Mouse (Mus musculus) liver, embryonic 15.5 days (tissue): ENCODE data around the gene Zscan10. TPM values are rescaled to one million over a fixed set of nuclear protein-coding genes. Genes with fewer than 3 reads are reported as not detected.
A peak's percentile ranks its signal among the peaks of the same experiment; 100 is the strongest.
"Not testable (repeated sequence)": the region's sequence is repeated elsewhere in the genome, so short reads cannot be mapped to it uniquely, and the experiment has no call there.

ENCODE experiments used
- ATAC-seq: fragments of 200-750 bp; cut with Nextera tagmentation; 2 replicates; pipeline ENCODE4 v1.8.0; 2017; ENCODE audit warnings: moderate number of reproducible peaks, mild to moderate bottlenecking, moderate library complexity; ENCODE audit not compliant: insufficient read depth
- H3K27ac ChIP-seq: fragments of 300-500 bp; sonication (generic); replicated peaks from 2 replicates; pipeline ENCODE4 v1.5.1; 2015; ENCODE audit warnings: mild to moderate bottlenecking, inconsistent platforms
- H3K27me3 ChIP-seq: fragments of 300-500 bp; sonication (generic); 2 replicates; pipeline ENCODE4 v1.6.1; 2015; ENCODE audit warnings: mild to moderate bottlenecking, inconsistent platforms
- H3K36me3 ChIP-seq: fragments of 300-500 bp; sonication (generic); replicated peaks from 2 replicates; pipeline ENCODE4 v1.6.1; 2015; ENCODE audit warnings: moderate library complexity, mild to moderate bottlenecking, inconsistent platforms
- H3K4me1 ChIP-seq: fragments of 300-500 bp; sonication (generic); replicated peaks from 2 replicates; pipeline ENCODE4 v1.6.1; 2015; ENCODE audit warnings: inconsistent platforms
- H3K4me2 ChIP-seq: fragments of 300-500 bp; sonication (generic); 2 replicates; pipeline ENCODE4 v1.6.1; 2015; ENCODE audit warnings: moderate library complexity, mild to moderate bottlenecking, inconsistent platforms
- H3K4me3 ChIP-seq: fragments of 300-500 bp; sonication (generic); replicated peaks from 2 replicates; pipeline ENCODE4 v1.5.1; 2015; ENCODE audit warnings: mild to moderate bottlenecking, inconsistent platforms
- H3K9ac ChIP-seq: fragments of 300-500 bp; sonication (generic); 2 replicates; pipeline ENCODE4 v1.6.1; 2015; ENCODE audit warnings: moderate library complexity, mild to moderate bottlenecking, inconsistent platforms
- H3K9me3 ChIP-seq: fragments of 300-500 bp; sonication (generic); replicated peaks from 2 replicates; pipeline ENCODE4 v1.6.1; 2016; ENCODE audit warnings: inconsistent platforms
- WGBS: fragments of 180-500 bp; shearing (Covaris S2); methylation state at CpG from one replicate; pipeline ENCODE4 v1.1.7; 2015; ENCODE audit warnings: mixed read lengths; ENCODE audit not compliant: insufficient replicate concordance; 5-methylcytosine and 5-hydroxymethylcytosine counted together
- polyA plus RNA-seq: library from polyadenylated mRNA; unstranded; fragments of >200 nt; fragmentation: Nextera tagmentation; extraction: Ambion mirVana; gene quantifications from 2 replicates; pipeline ENCODE4 v1.2.1, GENCODE M21; 2015

The Zscan10 gene
- polyA plus RNA-seq, 1 experiment from 2014 or later, result not detected

- no peaks in the 10 kb centered on the region for H3K36me3 ChIP-seq
- peak overlapping the region; percentile 33; the same call in 1 of the 2 replicates for H3K27ac ChIP-seq
- peak overlapping the region; percentile 64 for H3K4me3 ChIP-seq
- H3K27me3 ChIP-seq, result no peaks in the 10 kb centered on the region
- ATAC-seq, result peak; percentile 100
- H3K9ac ChIP-seq, result peak overlapping the region; percentile 54
- H3K4me1 ChIP-seq, result peaks cover 13% of the 10 kb centered on the region
- 7% methylated on average over 34 of the region's 34 CpGs for WGBS
- peak overlapping the region; percentile 86 for H3K4me2 ChIP-seq
- no peaks in the 10 kb centered on the region for H3K9me3 ChIP-seq
Measured at GRCm38 (mm10) chr17:23592208-23592925, 8.3 kb upstream of the Zscan10 start.

DNA sequence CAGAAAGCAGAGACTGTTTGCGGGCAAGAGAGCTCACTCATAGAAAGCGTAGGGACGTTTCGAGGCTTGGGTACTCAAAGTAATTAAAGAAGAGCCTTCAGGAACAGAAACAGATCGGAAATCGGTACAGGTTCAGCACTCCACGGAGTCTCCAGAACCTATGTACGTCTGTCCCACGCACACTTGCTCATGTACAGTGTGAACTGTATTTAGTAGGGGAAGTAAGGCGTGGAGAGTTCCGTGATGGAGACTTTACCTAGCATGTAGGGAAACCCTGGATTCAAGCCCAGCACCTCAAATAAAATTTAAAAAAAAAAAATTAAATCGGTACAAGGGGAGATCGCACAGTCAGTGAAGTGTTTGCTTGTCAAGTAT, 7.7 kb upstream of the Zscan10 start:
- 8% methylated on average over 13 of the region's 13 CpGs for WGBS
- peak; percentile 58 for ATAC-seq
- H3K4me2 ChIP-seq, result peak overlapping the region; percentile 86

GRCm38 (mm10) chr17:23595139-23595538, 5.5 kb upstream of the Zscan10 start:
- H3K36me3 ChIP-seq, H3K4me3 ChIP-seq, H3K9me3 ChIP-seq, H3K4me2 ChIP-seq, H3K9ac ChIP-seq, ATAC-seq, H3K27ac ChIP-seq, H3K27me3 ChIP-seq: not testable (repeated sequence)
- 53% methylated on average over 4 of the region's 4 CpGs for WGBS
- peaks cover 31% of the 10 kb centered on the region for H3K4me1 ChIP-seq

More for the DNA sequence above, 7.7 kb upstream of the Zscan10 start:
- Histone ChIP-seq H3K9me3 (no peaks in the 10 kb centered on the region), H3K4me3 (peak overlapping the region; percentile 64), H3K4me1 (peaks cover 13% of the 10 kb centered on the region), H3K27ac (0 out of 2 replicates have a peak overlapping the region, but pooled peaks have one; percentile 33), H3K9ac (peak overlapping the region; percentile 54), H3K27me3 (no peaks in the 10 kb centered on the region), H3K36me3 (no peaks in the 10 kb centered on the region)

- H3K4me3 ChIP-seq, result peak within 1 kb of the TSS; percentile 56
- H3K4me2 ChIP-seq, result peak within 1 kb of the TSS; percentile 79
- no peaks in the 10 kb centered on the region for H3K9me3 ChIP-seq
- H3K36me3 ChIP-seq, result no peaks in the 10 kb centered on the region
- peak within 1 kb of the TSS; percentile 55 for H3K9ac ChIP-seq
- H3K27ac ChIP-seq, result peak within 1 kb of the TSS; percentile 73
- WGBS, result 3% methylated on average over 30 of the region's 31 CpGs
- H3K27me3 ChIP-seq, result no peaks in the 10 kb centered on the region
- H3K4me1 ChIP-seq, result peaks cover 18% of the 10 kb centered on the region
- ATAC-seq, result peak; percentile 89
Measured at GRCm38 (mm10) chr17:23598582-23599552, 1.8 kb upstream of the Zscan10 start, which contains the start of gene Zfp13. TSS of gene Zfp13 (minus strand) at chr17:23599487.

- Histone ChIP-seq H3K36me3 (no peaks in the 10 kb centered on the region), H3K27ac (peak overlapping the region; percentile 73), H3K4me3 (peak overlapping the region; percentile 56), H3K4me1 (peaks cover 18% of the 10 kb centered on the region), H3K9me3 (no peaks in the 10 kb centered on the region), H3K4me2 (peak overlapping the region; percentile 79), H3K9ac (peak overlapping the region; percentile 55), H3K27me3 (no peaks in the 10 kb centered on the region)
- ATAC-seq, result peak; percentile 23
- WGBS, result 14% methylated on average over 7 of the region's 7 CpGs
Measured at GRCm38 (mm10) chr17:23599605-23600063, 1.0 kb upstream of the Zscan10 start.

GRCm38 (mm10) chr17:23601836-23602585, 1.4 kb downstream of the Zscan10 start:
- Histone ChIP-seq H3K27ac (no peak overlapping the region), H3K9me3 (no peaks in the 10 kb centered on the region), H3K36me3 (no peaks in the 10 kb centered on the region), H3K9ac (no peak overlapping the region), H3K4me2 (no peak overlapping the region), H3K4me1 (peaks cover 18% of the 10 kb centered on the region), H3K4me3 (no peak overlapping the region), H3K27me3 (no peaks in the 10 kb centered on the region)
- WGBS, result 47% methylated on average over 10 of the region's 10 CpGs
- ATAC-seq, result no peak

GRCm38 (mm10) chr17:23603077-23603476, 2.4 kb downstream of the Zscan10 start:
- Histone ChIP-seq H3K9me3 (no peaks in the 10 kb centered on the region), H3K27me3 (no peaks in the 10 kb centered on the region), H3K4me2 (no peak overlapping the region), H3K9ac (no peak overlapping the region), H3K4me1 (peaks cover 18% of the 10 kb centered on the region), H3K36me3 (no peaks in the 10 kb centered on the region), H3K27ac (no peak overlapping the region), H3K4me3 (no peak overlapping the region)
- 35% methylated on average over 8 of the region's 8 CpGs for WGBS
- no peak for ATAC-seq

GRCm38 (mm10) chr17:23603542-23603941, 2.9 kb downstream of the Zscan10 start:
- Histone ChIP-seq H3K27ac (no peak overlapping the region), H3K9me3 (no peaks in the 10 kb centered on the region), H3K4me3 (no peak overlapping the region), H3K36me3 (no peaks in the 10 kb centered on the region), H3K9ac (no peak overlapping the region), H3K27me3 (no peaks in the 10 kb centered on the region), H3K4me1 (peaks cover 17% of the 10 kb centered on the region), H3K4me2 (no peak overlapping the region)
- 34% methylated on average over 2 of the region's 2 CpGs for WGBS
- no peak for ATAC-seq

DNA sequence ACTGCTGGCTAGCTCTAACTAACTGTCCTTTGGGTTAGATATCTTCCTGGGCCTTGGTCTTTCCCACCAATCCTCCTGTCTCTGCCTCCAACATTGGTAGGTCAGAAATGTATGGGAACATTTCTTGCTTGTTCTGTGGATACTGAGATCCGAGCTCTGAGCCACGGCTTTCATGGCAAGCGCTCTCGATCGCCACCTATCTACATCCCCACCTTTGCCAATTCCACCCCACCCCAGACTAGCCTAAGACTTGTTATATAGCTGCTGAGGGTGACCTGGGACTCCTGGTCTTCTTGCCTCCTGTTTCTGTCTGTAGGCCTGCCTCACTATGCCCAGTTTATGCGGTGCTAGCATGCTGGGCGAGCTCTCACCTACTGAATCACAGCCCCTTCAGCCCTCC, 3.7 kb downstream of the Zscan10 start:
- no peaks in the 10 kb centered on the region for H3K36me3 ChIP-seq
- H3K27ac ChIP-seq, result no peak overlapping the region
- H3K9ac ChIP-seq, result no peak overlapping the region
- H3K4me2 ChIP-seq, result no peak overlapping the region
- H3K9me3 ChIP-seq, result no peaks in the 10 kb centered on the region
- H3K4me1 ChIP-seq, result peaks cover 8% of the 10 kb centered on the region
- no peak for ATAC-seq
- WGBS, result 63% methylated on average over 7 of the region's 7 CpGs
- no peak overlapping the region for H3K4me3 ChIP-seq
- no peaks in the 10 kb centered on the region for H3K27me3 ChIP-seq

DNA sequence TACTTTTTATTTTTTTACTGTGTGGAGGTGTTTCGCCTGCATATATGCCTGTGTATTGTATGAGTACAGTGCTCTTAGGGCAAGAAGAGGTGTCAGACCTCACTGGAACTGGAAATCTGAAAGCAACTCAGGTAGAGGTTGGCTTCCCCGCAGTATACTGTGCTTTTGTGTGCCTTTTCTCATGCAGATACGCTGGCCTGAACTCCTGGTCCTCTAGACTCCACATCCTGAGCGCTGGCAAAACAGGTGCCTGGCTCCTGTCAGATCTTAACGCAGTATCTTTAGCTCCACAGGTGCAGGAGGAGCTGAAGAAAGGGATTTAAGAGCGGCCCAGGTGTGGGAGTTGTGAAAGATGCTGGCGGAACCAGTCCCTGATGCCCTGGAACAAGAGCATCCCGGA, 4.6 kb downstream of the Zscan10 start:
- H3K36me3 ChIP-seq, result no peaks in the 10 kb centered on the region
- no peak for ATAC-seq
- H3K27ac ChIP-seq, result no peak overlapping the region
- H3K4me3 ChIP-seq, result no peak overlapping the region
- H3K4me2 ChIP-seq, result no peak overlapping the region
- no peaks in the 10 kb centered on the region for H3K4me1 ChIP-seq
- 65% methylated on average over 8 of the region's 8 CpGs for WGBS
- H3K27me3 ChIP-seq, result no peaks in the 10 kb centered on the region; the same call in 1 of the 2 replicates
- no peak overlapping the region for H3K9ac ChIP-seq
- H3K9me3 ChIP-seq, result no peaks in the 10 kb centered on the region
